Mouse (Mus musculus): ENCODE measurements around the gene Uaca. TPM values are rescaled to one million over a fixed set of nuclear protein-coding genes. Genes with fewer than 3 reads are reported as not detected.

Gene Uaca
- 1 to 10 TPM; 6.8 to 6.9 TPM for total RNA-seq (2021)
- long read RNA-seq, experiment 1, full-length matches to known transcripts = 2 of 8 reads
- long read RNA-seq, experiment 1, partial matches to known transcripts = 4 of 8 reads
- long read RNA-seq, experiment 1, other reads (novel, unspliced or antisense) = 2 of 8 reads
- long read RNA-seq, experiment 2, full-length matches to known transcripts = 3 of 9 reads
- long read RNA-seq, experiment 2, partial matches to known transcripts = 5 of 9 reads
- long read RNA-seq, experiment 2, other reads (novel, unspliced or antisense) = 1 of 9 reads

DNA sequence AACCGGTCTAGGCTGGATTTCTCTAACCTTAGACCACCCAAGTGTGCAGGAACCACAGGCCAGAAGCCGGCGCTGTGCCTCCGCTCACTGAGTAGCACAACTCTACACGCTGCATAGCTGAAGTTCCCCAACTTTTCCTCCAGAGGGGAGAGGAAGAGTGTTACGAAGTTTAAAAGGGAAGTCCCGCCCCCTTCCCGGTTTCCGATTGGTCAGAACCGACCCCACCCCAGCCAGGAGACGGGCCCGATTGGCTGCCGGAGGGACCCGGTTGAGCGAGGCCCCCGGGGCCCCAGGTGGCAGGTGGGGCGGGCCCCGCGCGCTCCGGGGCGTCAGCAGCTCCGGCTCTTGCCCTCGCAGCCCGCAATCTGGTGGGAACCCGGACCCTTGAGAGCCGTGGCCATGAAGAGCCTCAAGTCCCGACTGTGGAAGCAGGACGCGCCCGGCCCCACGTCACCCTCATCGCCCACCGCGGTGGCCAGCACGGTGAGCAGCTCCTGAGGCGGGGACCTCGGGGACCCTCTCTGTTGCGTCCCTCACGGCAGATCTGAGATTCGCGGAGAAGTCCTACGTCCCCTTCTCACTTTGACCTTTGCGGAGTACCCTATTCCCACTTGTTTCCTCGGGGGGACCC, at the start of gene Uaca:
Uaca (plus strand) TSS at position 333 of the 631 bp plus-strand sequence.
- DNase-seq (ENCODE audit: low spot score in 2 of 2) = peak; percentile 61 to 79
- Histone ChIP-seq H3K4me3 (peak within 1 kb of the TSS; percentile 80), H3K27ac (peak within 1 kb of the TSS; percentile 68; the same call in 1 of the 2 replicates)
- peak; percentile 76 for TF ChIP-seq CTCF (conservative IDR thresholded peaks at IDR 0.05)

DNA sequence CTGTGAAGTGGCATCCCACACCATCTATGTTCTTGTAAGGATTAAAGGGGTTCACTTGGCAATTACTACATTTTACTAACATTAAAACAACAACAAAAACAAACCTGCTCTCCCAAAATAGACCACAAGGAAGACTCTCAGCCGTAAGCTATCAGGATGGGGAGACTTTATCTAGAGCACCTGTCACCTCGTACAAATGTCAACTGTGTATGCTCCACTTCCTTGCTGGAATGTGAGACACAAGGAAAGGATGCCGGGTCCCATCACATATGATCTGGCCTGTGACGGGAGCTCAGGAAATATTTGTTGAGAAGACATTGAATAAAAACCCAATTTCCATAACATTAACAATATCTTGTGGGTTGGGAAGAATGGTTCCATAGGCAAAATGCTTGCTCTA, 49.4 kb upstream of the Uaca start:
- H3K27ac ChIP-seq = 0 out of 2 replicates have a peak overlapping the region, but pooled peaks have one; percentile 82
- no peak for DNase-seq (ENCODE audit: low spot score in 2 of 2)
- TF ChIP-seq CTCF (conservative IDR thresholded peaks at IDR 0.05) = no peak
- H3K4me3 ChIP-seq = no peak overlapping the region

DNA sequence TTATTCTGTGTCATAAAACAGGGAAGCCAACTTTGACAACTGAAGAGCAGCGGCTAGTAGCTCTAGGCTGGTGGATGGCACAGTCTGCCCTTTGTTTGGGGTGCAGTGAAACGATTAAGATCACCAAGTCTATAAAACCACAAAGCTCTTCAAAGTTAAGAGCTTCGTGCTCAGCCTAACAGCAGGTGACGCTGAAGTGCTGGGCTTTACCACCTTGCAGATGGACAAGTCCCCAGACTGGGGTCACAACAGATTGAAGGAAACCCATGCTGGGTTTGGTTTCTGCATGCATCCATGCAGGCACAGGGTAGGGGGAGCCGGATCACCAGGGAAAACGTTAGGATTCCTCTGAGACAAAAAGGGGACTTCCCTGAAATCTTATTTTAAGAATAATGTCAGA, 47.8 kb upstream of the Uaca start:
- Histone ChIP-seq H3K27ac (no peak overlapping the region), H3K4me3 (no peak overlapping the region)
- TF ChIP-seq CTCF (conservative IDR thresholded peaks at IDR 0.05) = no peak
- DNase-seq (ENCODE audit: low spot score in 2 of 2) = no peak

DNA sequence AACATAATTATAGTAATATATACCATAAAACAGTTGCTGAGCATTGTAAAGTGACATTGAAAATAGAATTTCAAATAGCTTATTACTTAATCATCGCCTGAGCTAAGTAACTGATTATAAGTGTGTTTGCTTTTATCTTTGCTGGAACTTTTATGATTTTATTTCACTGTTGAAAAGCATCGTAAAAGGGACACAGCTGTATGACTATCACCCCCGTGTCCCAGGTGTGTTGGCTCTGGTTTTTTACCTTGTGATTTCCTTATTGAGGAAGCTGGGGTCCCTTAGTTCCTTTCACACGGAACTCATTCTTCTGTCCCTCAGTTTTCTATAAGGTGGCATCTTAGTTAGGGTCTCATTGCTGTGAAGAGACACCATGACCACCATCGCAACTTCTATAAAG, 46.7 kb upstream of the Uaca start:
- no peak for DNase-seq (ENCODE audit: low spot score in 2 of 2)
- Histone ChIP-seq H3K27ac (no peak overlapping the region), H3K4me3 (no peak overlapping the region)
- TF ChIP-seq CTCF (conservative IDR thresholded peaks at IDR 0.05) = no peak

DNA sequence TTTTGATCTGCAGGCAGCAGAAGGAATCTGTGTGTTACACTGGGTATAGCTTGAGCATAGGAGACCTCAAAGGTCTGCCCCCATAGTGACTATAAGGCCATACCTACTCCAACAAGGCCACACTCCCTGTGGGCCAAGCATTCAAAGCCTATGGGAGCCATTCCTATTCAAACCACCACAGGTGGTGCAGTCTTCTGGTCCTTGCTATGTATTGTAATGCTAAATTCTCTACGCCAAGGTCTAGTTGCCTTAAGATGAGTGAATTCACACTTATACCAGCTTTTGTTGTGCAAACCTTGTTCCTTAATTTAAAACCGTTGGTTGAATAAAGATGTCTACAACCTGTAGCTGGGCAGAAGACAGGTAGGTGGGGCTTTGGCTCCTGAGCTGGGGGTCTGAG, 46.2 kb upstream of the Uaca start:
- no peak for TF ChIP-seq CTCF (conservative IDR thresholded peaks at IDR 0.05)
- no peak overlapping the region for H3K4me3 ChIP-seq
- DNase-seq (ENCODE audit: low spot score in 2 of 2) = no peak
- H3K27ac ChIP-seq = no peak overlapping the region

DNA sequence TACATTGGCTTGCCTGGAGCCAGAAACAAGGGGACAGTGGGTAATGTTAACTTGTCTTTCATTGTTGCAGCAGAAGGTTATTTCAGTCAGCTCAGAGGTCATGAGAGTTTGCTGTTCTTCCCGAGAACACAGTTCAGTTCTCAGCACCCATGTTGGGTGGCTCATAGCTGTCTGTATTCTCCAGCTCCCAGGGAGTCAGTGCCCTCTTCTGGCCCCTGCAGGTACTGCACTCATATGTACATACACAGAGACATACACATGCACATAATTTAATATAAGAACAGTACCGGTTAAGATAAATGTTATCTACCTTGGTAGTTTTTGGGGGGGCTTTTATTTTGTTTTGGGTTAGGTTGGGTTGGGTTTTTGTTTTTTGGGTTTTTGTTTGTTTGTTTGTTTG, 45.2 kb upstream of the Uaca start:
- no peak overlapping the region for H3K4me3 ChIP-seq
- H3K27ac ChIP-seq = no peak overlapping the region
- TF ChIP-seq CTCF (conservative IDR thresholded peaks at IDR 0.05) = peak; percentile 61
- DNase-seq (ENCODE audit: low spot score in 2 of 2) = no peak

DNA sequence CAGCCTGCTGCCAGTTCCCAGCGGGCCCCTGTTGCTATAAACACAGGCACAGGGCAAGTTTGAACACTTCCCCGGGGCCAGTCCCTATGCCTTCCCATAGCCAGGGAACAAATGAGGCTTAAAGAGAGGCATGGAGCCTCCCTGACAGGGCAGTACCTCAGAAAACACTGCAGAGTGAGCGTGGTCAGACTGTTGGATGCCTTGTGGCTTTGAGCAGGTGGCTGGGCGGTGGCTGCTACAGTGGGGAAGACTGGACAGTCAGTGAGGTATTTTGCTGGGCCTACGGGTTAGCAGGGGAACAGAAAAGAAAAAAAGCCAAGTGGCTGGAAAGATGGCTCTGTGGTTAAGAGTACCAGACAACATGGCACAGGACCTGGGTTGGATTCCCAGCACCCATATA, 43.2 kb upstream of the Uaca start:
- no peak overlapping the region for H3K27ac ChIP-seq
- no peak for TF ChIP-seq CTCF (conservative IDR thresholded peaks at IDR 0.05)
- H3K4me3 ChIP-seq = no peak overlapping the region
- DNase-seq (ENCODE audit: low spot score in 2 of 2) = no peak

DNA sequence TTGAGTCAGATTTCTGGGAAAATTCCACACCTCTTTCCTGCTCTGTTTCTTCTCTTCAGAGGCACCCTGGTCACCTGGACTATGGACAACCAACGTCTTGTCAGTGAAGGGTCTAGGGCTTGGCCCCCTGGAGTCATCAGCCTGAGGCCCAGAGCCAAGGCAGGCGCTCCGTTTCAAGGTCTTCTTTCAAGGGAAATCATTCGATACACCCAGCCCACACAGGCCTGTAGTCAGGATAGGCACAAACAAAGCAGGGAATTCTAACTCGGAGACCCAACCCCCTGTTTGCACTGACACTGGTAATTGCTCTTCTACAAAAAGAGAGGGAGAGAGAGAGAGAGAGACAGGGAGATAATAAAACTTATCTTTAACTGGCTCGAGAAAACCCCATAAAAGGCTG, 42.4 kb upstream of the Uaca start:
- H3K27ac ChIP-seq = no peak overlapping the region
- DNase-seq (ENCODE audit: low spot score in 2 of 2) = no peak
- no peak overlapping the region for H3K4me3 ChIP-seq
- no peak for TF ChIP-seq CTCF (conservative IDR thresholded peaks at IDR 0.05)

DNA sequence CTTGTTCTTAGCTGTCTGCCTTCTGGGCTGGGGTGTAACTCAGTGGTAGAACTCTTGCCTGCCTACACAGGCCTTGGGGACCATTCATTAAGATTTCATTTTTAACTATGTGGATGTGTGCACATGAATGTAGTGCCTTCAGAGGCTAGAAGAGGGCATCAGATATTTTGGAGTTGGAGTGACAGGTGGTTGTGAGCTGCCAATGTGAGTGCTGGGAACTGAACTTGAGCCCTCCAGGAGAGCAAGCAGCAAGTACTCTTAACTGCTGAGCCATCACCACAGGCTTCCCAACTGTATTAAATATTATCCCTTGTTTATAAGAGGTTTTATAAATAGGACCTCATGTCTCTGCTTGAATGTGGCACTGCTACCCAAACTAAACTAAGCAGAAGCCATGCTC, 41.7 kb upstream of the Uaca start:
- no peak for TF ChIP-seq CTCF (conservative IDR thresholded peaks at IDR 0.05)
- DNase-seq (ENCODE audit: low spot score in 2 of 2) = no peak
- H3K4me3 ChIP-seq = no peak overlapping the region
- no peak overlapping the region for H3K27ac ChIP-seq

DNA sequence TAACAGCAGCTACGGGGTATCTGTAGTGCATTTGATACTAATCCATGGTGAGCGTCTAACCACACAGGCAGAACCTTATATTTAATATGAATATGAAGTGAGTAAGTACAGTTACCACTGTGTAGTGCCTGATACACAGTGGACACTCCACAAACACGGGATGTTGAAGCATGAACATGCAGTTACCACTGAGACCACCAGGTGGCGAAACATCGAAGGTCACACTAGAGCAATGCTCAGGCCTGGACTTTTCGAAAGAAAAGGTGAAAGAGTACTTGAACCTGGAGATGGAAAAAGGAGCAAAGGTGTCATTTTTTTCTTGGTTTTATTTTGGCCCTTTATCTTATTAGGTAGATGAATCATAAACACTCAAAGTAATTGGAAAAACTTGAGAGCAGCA, 38.1 kb upstream of the Uaca start:
- TF ChIP-seq CTCF (conservative IDR thresholded peaks at IDR 0.05) = peak; percentile 95
- DNase-seq (ENCODE audit: low spot score in 2 of 2) = peak in 1 of 2 experiments; percentile 69
- no peak overlapping the region for H3K4me3 ChIP-seq

DNA sequence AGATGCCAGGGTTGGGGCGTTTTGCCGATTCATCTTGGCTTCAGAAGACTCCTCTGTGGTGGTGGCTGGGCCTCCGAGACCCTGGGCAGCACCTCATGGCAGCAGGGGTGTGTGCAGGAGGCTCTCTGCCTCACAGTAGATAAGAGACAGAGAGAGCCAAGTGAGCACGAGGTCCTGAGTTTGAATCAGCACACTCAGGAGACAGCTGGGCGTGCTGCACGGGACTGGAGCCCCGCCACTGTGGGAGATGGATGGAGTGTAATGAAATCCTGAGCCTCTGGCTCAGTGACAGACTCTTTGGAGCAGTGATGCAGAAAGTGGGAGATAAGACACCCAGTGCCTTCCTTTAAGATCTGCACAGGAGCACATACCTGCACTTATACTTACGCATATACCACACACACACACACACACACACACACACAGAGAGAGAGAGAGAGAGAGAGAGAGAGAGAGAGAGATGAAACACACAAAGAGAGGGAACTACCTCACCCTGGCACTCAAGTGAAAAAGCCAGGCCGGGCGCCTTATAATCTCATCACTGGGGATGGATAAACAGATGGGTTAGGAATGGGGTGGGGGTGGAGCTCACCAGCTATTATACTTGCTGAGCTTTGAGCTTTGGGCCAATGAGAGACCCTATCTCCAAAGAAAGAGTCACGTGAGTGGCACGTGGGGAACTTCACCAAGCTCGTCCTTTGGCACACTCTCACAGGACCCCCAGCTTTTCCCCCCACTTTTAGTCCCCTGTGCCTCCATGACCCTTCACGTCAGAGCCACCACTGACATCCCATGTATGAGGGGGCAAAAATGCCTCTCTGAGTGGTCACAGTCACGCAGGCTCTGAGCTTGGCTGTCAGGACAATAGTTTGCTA, 37.2 kb upstream of the Uaca start:
- no peak for DNase-seq (ENCODE audit: low spot score in 2 of 2)
- Histone ChIP-seq H3K4me3 (no peak overlapping the region), H3K27ac (no peak overlapping the region)
- no peak for TF ChIP-seq CTCF (conservative IDR thresholded peaks at IDR 0.05)

More for the DNA sequence above, 38.1 kb upstream of the Uaca start:
- no peak overlapping the region for H3K27ac ChIP-seq

DNA sequence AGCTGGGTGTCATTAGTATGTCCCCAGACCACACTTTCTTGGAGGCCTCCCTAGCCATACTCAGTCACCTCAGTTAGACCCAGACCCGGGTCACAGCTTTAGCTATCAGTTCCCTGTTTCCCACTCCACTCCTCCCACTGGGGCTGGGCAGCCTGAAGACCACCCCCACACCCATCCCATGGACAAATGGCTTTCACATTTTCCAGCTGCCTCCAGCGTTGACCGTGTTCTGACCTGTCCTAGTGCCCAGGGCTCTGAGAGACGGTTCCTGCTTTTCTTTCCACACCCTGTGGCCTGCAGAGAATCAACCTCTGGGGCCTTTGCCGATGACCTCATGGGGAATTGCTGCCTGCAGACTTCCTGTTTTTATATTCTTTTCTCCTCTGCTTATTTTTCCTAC, 36.5 kb upstream of the Uaca start:
- no peak for TF ChIP-seq CTCF (conservative IDR thresholded peaks at IDR 0.05)
- Histone ChIP-seq H3K4me3 (no peak overlapping the region), H3K27ac (no peak overlapping the region)
- no peak for DNase-seq (ENCODE audit: low spot score in 2 of 2)

DNA sequence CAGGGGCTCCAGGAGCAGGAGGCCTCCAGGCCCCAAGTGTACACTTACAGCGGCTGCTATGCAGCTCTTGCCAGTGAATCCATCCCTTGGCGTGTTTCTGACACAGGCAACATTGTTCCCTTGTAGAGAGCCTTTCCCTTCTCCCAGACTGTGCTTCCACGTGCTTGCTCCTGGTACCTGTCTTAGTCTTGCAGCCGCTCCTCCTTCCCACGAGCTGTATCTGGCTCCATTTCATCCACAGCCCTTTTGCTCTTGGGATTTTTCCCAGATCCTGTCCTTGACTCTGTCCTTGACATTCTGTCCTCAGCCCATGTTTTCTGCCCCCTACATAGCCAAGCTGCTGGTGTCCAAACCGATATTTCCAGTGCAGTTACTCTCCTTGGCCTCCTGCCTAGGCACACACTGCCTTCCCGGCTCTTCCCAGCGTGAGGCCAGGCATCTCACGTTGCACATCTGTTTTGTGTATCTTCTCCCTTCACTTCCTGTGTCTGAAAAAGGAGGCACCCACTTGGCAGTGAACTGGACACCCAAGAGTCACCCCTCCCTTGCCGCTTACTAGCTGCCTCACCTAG, 34.8 kb upstream of the Uaca start:
- no peak overlapping the region for H3K27ac ChIP-seq
- no peak overlapping the region for H3K4me3 ChIP-seq
- TF ChIP-seq CTCF (conservative IDR thresholded peaks at IDR 0.05) = no peak
- DNase-seq (ENCODE audit: low spot score in 2 of 2) = no peak

All from layer of hippocampus, adult 2 months (tissue).